In the genomic region with DNA sequence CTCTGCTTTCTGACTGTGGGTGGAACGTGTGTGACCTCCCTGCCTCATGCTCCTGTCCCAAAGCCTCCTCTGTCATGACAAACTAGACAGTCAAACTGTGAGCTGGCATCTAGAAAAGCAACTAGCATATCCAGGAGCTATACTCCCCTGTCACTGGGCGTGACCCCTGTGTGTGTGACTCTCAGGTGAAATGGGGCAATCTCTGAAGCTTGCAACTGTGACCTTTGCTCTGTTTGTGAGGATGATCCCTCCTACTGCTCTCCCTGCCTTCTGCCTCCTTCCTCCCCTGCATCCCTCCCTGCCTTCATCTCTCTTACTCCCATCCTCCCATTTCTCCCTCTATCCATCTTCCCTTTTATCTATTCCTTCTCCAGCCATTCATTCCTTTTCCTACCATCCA, we compare ENCODE assay signal across 30 mouse cellular contexts. TPM values are rescaled to one million over a fixed set of nuclear protein-coding genes. Genes with fewer than 3 reads are reported as not detected.
"Had no signal": no experiment of that assay in that cellular context is flagged by ENCODE, and none has a peak within 500 bp of the region (broad histone marks: within the 10 kb centered on the region; RNA-seq: fewer than 3 reads in every experiment).

No protein-coding gene starts in this region.

- H3K36me3 ChIP-seq: embryonic facial prominence, embryonic 10.5 days; embryonic facial prominence, embryonic 12.5 days; embryonic facial prominence, embryonic 13.5 days; embryonic facial prominence, embryonic 15.5 days; forebrain, embryonic 10.5 days; forebrain, embryonic 12.5 days; forebrain, embryonic 15.5 days had no signal

- DNase-seq: cerebellum, adult 2 months; cerebellum, adult 8-10 months; cerebellum, adult 9-10 months; cerebellum, adult 9-11 months; cerebellum, postnatal 10 days; cerebellum, postnatal 14 days; cerebellum, postnatal 25 days; cerebellum, postnatal 36 days; embryo, embryonic 11 days; forebrain, postnatal 0 days; gastrocnemius, adult 2 months; gastrocnemius, postnatal 10 days; gastrocnemius, postnatal 14 days; gastrocnemius, postnatal 25 days; gastrocnemius, postnatal 36 days; heart, adult 18-20 months; heart, adult 2 months had no signal

- H3K9me3 ChIP-seq: embryonic facial prominence, embryonic 10.5 days; embryonic facial prominence, embryonic 12.5 days; embryonic facial prominence, embryonic 13.5 days; embryonic facial prominence, embryonic 15.5 days; forebrain, embryonic 10.5 days; forebrain, embryonic 12.5 days; forebrain, embryonic 13.5 days; forebrain, embryonic 15.5 days had no signal

- ATAC-seq: forebrain, embryonic 13.5 days; forebrain, embryonic 14.5 days; forebrain, embryonic 15.5 days; forebrain, embryonic 16.5 days; forebrain, postnatal 0 days had no signal

- H3K4me3 ChIP-seq: embryonic facial prominence, embryonic 10.5 days; embryonic facial prominence, embryonic 12.5 days; embryonic facial prominence, embryonic 13.5 days; embryonic facial prominence, embryonic 15.5 days; erythroblast, embryonic 14.5 days; forebrain, embryonic 10.5 days; forebrain, embryonic 12.5 days; forebrain, embryonic 13.5 days; forebrain, embryonic 15.5 days; gastrocnemius, adult 2 months; heart, adult 2 months had no signal

- H3K27me3 ChIP-seq: embryonic facial prominence, embryonic 12.5 days; embryonic facial prominence, embryonic 13.5 days; embryonic facial prominence, embryonic 15.5 days; forebrain, embryonic 12.5 days; forebrain, embryonic 13.5 days; forebrain, embryonic 15.5 days had no signal

- H3K9ac ChIP-seq: embryonic facial prominence, embryonic 12.5 days; embryonic facial prominence, embryonic 13.5 days; embryonic facial prominence, embryonic 15.5 days; forebrain, embryonic 12.5 days; forebrain, embryonic 13.5 days; forebrain, embryonic 15.5 days; forebrain, postnatal 0 days had no signal

- H3K4me2 ChIP-seq: embryonic facial prominence, embryonic 12.5 days; embryonic facial prominence, embryonic 13.5 days; embryonic facial prominence, embryonic 15.5 days; forebrain, embryonic 12.5 days; forebrain, embryonic 13.5 days; forebrain, embryonic 15.5 days had no signal

- H3K27ac ChIP-seq: embryonic facial prominence, embryonic 10.5 days; embryonic facial prominence, embryonic 12.5 days; embryonic facial prominence, embryonic 13.5 days; embryonic facial prominence, embryonic 15.5 days; forebrain, embryonic 10.5 days; forebrain, embryonic 12.5 days; forebrain, embryonic 13.5 days; forebrain, embryonic 15.5 days; gastrocnemius, adult 2 months; heart, adult 2 months had no signal

RNA-seq across cellular contexts. Expression of gene Hspb8, which starts 18.6 kb away (rescaled TPM):
- total RNA-seq: common myeloid progenitor, adult 5-6 weeks; granulocyte monocyte progenitor cell, adult 5-6 weeks had no signal
- polyA plus RNA-seq: erythroblast, embryonic 14.5 days had no signal
